Mouse (Mus musculus): Measurements from ENCODE around the gene H2-DMb2.

DNA sequence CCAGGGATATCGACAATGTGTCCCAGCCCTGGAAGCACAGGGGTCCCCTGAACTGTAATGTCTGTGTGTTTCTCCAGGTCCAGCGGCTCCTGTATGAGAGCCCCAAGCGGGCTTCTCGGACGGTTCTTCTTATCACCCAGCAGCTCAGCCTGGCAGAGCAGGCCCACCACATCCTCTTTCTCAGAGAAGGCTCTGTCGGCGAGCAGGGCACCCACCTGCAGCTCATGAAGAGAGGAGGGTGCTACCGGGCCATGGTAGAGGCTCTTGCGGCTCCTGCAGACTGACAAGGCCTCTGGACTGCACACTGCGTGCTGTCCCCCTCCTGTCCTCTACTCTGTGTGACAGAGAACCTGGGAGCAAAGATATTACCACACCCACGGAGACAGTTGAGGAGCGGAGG lies 53.4 kb downstream of the H2-DMb2 start:
- TF ChIP-seq CTCF (IDR thresholded peaks at IDR 0.05; ENCODE audit: insufficient read depth, low read depth, low read length) = no peak
- TF ChIP-seq POLR2A (IDR thresholded peaks at IDR 0.05; ENCODE audit: insufficient read depth, low read depth, low read length) = no peak

Data from olfactory bulb, adult 2 months (tissue).